Mouse (Mus musculus) olfactory bulb, adult 2 months (tissue): Measurements from ENCODE around the gene Ccdc186.

Experiments used
- CTCF ChIP-seq: fragments of 200-500 bp; IDR thresholded peaks from 2 replicates; pipeline ENCODE4 v1.5.1; 2012; ENCODE audit warnings: low read depth, mild to moderate bottlenecking, low read length, moderate library complexity; ENCODE audit not compliant: insufficient read depth
- POLR2A ChIP-seq: fragments of 200-500 bp; IDR thresholded peaks from 2 replicates; pipeline ENCODE4 v1.6.1; 2012; ENCODE audit warnings: mild to moderate bottlenecking, low read depth, low read length, moderate library complexity; ENCODE audit not compliant: insufficient read depth

GRCm38 (mm10) chr19:56776719-56777382 is 45.1 kb downstream of the Ccdc186 start:
- TF ChIP-seq POLR2A (no peak), CTCF (peak; percentile 32; the same call in 1 of the 2 replicates)
